Comparison of ENCODE assay signal across 9 mouse cellular contexts in genomic region chr6:127072817-127073216, GRCm38 (mm10). TPM values are rescaled to one million over a fixed set of nuclear protein-coding genes. Genes with fewer than 3 reads are reported as not detected.
DNase-seq lines count a peak whose midpoint lies in the region; ATAC-seq and TF ChIP-seq lines count a peak whose summit lies in the region.
"Had no signal": no experiment of that assay in that cellular context is flagged by ENCODE, and none has a peak within 500 bp of the region (broad histone marks: within the 10 kb centered on the region; RNA-seq: fewer than 3 reads in every experiment).

Gene Fgf23 (plus strand): TSS chr6:127072902.

- no peak; the same call in 1 of the 2 replicates for TF ChIP-seq CTCF in intestine, postnatal 0 days (IDR thresholded peaks at IDR 0.05; ENCODE audit: low read depth)

- no peak for ATAC-seq in intestine, postnatal 0 days
- ATAC-seq: hindbrain, embryonic 16.5 days had no signal

- no peak within 1 kb of the TSS for H3K9ac ChIP-seq in intestine, postnatal 0 days (ENCODE audit: low read depth, low read length)

- no peaks in the 10 kb centered on the region for H3K9me3 ChIP-seq in intestine, postnatal 0 days (ENCODE audit: control insufficient read depth)

- H3K4me2 ChIP-seq in intestine, postnatal 0 days (replicated peaks; ENCODE audit: low read depth) = peak within 1 kb of the TSS; percentile 38

- no peaks in the 10 kb centered on the region for H3K4me1 ChIP-seq in intestine, postnatal 0 days (replicated peaks; ENCODE audit: control insufficient read depth, insufficient read depth, low read length)

- no peaks in the 10 kb centered on the region for H3K27me3 ChIP-seq in intestine, postnatal 0 days (replicated peaks; ENCODE audit: control insufficient read depth, insufficient read depth, low read length)

- no peak within 1 kb of the TSS for H3K4me3 ChIP-seq in intestine, postnatal 0 days (ENCODE audit: low read depth, low read length)

- no peaks in the 10 kb centered on the region for H3K36me3 ChIP-seq in intestine, postnatal 0 days (ENCODE audit: control insufficient read depth, insufficient read depth)

- no peak within 1 kb of the TSS for H3K27ac ChIP-seq in intestine, postnatal 0 days (ENCODE audit: low read depth, low read length)

- 7% methylated on average over 5 of the region's 5 CpGs for WGBS in intestine, postnatal 0 days

- peak; percentile 11 for DNase-seq in adrenal gland, postnatal 10 days
- no peak for DNase-seq in adrenal gland, adult (ENCODE audit: inconsistent age in 2 of 2, low spot score in 1 of 2)
- peak; percentile 12 for DNase-seq in kidney, postnatal 10 days
- no peak for DNase-seq in kidney, adult 18-20 months
- peak; percentile 39 for DNase-seq in R1 (ENCODE audit: low read depth, low spot score)
- DNase-seq in MN1 (ENCODE audit: low spot score) = no peak
- DNase-seq in right cerebral cortex, adult 18-20 months = no peak

RNA-seq across cellular contexts. Expression of gene Fgf23, which starts in this region (rescaled TPM):
- not detected for total RNA-seq in adrenal gland, postnatal 10 days (2021)
- not detected in 2 replicates for polyA plus RNA-seq in intestine, postnatal 0 days (2015; fragmentation: Nextera tagmentation; extraction: Ambion mirVana)

Comparison
In these comparisons a context has a peak if more than half of its experiments do, and no peak if none do; other contexts are left out.
1. DNase-seq: peak in kidney, postnatal 10 days (single experiment) and R1 (single experiment); none in adrenal gland, adult (0 of 2), kidney, adult 18-20 months (single experiment), MN1 (single experiment) and right cerebral cortex, adult 18-20 months (single experiment).
2. Peak in DNase-seq in adrenal gland, postnatal 10 days; RNA of the gene not detected or under 1 TPM.